Mouse (Mus musculus) spleen, embryonic (tissue): ENCODE measurements around the gene Nck1.

Source experiments
- CTCF ChIA-PET: fragments of 350-600 bp; sonication (Branson Sonifier 250); formaldehyde crosslinking; loops from one replicate; lab custom pipeline; 2022; lab: Charles Lee

Nck1 gene

DNA sequence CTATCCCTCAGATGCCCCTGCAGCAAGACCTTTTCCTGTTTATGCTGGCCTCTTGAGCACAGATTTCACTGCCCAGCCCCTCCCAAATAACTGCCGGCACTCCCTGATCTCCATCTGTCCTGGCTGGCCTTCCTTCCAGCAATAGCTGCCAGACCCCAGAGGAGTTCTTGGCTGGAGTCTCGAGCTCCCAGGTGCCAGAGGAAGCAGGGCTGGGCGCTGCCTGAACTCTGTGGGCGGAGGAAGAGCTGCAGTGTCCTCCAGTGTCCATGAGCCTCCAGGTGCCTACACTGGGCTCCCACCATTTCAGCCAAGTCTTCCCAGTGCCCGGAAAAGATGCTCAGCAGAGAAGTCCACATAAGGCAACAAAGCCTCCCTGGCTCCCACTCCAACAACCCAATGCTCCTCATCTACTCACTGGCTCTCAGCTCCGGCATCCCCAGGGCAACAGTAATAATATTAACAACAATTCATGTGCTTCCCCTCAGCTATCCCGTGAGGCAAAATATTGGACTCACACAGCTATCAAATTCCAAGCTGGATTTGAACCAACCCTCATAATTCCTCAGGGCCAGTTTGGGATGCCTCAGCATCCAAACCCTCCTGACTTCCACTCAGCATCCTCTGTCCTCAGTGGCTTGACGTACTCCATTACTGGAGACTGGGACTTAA is 74.9 kb downstream of the Nck1 start:
- CTCF ChIA-PET: no interaction called here

DNA sequence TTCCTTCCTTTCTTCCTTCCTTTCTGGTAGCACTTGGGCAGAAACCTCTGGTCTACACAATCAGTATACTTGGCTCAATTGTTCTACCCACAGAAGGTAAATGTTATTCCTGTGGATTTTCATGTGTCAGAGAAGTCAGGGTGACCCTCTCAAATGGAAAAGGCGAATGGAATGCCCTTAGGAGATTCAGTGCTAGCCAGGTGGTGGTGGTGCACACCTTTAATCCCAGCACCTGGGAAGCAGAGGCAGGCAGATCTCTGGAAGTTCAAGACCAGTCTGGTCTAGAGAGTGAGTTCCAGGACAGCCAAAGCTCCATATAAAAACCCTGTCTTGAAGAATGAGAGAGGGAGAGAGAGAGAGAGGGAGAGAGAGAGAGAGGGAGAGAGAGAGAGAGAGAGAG is 75.7 kb downstream of the Nck1 start:
- CTCF ChIA-PET: no interaction called here

DNA sequence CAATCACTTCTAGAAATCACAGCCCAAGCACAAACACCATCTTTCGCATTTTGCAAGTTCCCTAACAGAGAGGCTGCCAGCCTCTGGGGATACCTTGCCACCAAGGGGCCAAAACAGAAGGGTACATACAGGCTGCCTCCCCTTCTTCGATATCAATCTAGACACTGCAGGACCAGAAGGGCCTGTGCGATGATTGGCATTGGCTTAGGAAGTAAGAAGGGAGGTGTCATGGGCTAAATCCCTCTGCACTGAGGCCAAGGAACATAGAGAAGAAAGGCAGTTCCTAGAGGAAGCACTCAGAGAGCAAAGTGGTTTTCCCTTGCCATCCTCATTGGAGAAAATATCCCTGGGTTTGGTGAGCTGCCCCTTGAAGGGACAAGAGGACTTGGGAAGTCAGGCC is 76.3 kb downstream of the Nck1 start:
- CTCF ChIA-PET: no interaction called here

DNA sequence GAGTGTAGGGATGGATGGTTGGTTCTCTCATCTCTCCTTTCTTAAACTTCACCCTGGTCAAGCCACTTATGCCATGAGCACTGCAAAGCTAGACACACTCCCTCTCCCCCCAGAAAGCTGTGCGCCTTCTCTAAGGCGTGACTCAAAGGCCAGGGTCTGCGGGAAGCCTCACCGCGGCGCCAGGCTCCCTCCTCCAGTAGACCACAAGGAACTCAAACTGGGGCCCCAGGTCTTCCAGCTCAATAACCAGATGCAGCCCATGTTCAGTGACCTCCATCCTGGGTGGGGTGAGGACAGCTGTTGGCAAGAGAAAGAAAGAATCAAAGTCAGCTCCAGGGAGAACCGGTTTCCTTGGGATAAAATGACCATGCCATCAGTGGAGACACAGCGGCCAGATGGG is 77.8 kb downstream of the Nck1 start:
- CTCF ChIA-PET: no interaction called here

DNA sequence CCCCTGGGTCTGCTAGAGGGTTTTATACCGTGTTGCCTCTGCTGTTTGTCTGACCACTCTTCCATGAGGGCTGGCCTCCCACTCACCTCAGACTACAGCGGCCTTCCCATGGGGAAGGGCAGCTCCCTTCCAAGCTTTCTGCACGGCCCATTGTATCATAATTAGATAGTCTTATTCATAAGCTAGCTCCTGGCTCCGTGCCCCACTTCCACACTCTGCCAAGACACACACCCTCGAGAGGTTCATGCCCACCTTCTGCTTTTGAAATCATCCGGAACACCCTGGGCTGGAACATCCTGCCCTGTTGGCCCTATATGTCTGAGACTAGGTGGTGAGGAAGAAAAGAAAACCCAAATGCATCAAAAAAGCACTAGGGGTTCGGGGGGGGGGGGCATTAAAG is 78.3 kb downstream of the Nck1 start:
- CTCF ChIA-PET: interaction anchor here (0.6 kb wide), 1 partner anchor 8 kb away, joined by 6 read pairs; no protein-coding TSS in a partner anchor

DNA sequence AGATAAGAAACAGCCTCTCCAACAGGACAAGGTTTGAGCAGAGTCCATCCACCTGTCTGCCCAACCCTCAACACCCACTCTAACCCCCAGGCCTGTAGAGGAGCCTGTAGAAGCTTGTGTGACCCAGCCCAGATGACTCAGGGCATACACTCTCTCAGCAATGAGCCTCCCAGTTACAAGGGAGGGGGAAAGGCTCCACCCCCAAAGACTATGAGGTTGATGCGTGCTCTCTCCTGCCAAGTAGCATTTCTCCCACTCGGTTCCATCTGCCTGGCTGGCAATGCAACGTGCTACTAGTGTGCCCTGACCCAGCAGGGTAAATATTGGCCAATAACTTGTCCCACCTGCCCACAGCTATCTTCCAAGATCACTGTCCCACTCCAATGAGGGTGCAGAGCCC is 79.2 kb downstream of the Nck1 start:
- CTCF ChIA-PET: interaction anchor here (0.6 kb wide), 1 partner anchor 9 kb away, joined by 6 read pairs; no protein-coding TSS in a partner anchor

DNA sequence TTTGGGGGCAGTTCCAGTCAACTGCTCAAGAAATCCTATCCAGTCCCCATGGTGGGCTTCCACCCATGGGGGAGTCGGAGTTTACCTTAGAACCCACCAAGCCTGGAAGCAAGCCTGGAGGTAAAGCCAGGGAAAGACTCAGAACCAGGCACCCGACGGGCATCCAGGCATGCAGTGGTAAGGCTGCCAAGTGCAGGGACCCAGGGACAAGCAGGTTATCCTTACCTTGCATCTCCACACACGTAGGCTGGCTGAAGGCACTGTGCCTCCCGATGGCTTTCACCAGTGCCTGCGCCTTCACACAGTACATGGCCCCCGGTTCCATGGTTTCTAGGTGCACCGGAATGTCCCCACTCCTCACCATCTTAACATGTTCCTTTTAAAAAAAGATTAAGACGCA is 79.9 kb downstream of the Nck1 start:
- CTCF ChIA-PET: no interaction called here

GRCm38 (mm10) chr9:100465380-100465779 is 80.6 kb downstream of the Nck1 start:
- CTCF ChIA-PET: no interaction called here

DNA sequence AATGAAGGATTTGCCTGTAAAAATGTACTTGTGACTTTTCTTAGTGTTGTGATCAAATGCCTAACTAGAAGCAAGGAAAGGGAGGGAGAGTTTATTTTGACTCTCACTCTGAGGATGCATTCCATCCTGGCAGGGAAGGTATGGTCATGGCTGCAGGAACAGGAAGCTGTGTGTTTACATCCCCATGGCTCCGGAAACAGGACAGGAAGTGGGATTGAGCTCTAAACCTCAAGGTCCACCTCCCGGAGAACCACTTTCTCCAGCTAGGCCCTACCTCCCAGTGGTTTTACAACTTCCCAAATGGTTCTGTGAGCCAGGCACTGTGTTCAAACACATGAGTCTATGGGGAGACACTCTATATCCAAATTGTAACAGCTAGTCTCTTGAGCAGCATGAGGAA is 82.2 kb downstream of the Nck1 start:
- CTCF ChIA-PET: interaction anchor here (0.6 to 0.7 kb wide), 2 partner anchors 51 to 945 kb away, joined by 4 to 15 read pairs; no protein-coding TSS in a partner anchor

GRCm38 (mm10) chr9:100462098-100462497 is 83.8 kb downstream of the Nck1 start:
- CTCF ChIA-PET: interaction anchor here (0.6 kb wide), 1 partner anchor 675 kb away, joined by 11 read pairs; no protein-coding TSS in a partner anchor

DNA sequence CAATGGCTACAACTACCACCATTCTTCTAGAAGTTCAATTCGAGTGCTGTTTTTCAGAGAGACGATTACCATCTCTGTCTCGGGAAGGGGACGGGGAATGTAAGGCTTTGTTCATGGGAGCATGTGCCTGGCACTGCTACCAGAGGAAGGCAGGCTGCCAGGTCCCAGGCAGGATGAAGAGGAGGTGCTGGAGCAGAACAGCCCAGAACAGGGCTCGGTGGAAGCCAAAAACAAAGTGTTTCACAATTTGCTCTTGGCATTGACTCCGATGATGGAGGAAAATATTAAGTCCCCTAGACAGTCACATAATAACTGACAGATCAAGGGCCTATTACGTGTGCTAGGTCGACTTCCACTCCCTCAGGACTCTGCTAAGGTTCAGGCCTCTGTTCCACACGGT is 84.3 kb downstream of the Nck1 start:
- CTCF ChIA-PET: no interaction called here

DNA sequence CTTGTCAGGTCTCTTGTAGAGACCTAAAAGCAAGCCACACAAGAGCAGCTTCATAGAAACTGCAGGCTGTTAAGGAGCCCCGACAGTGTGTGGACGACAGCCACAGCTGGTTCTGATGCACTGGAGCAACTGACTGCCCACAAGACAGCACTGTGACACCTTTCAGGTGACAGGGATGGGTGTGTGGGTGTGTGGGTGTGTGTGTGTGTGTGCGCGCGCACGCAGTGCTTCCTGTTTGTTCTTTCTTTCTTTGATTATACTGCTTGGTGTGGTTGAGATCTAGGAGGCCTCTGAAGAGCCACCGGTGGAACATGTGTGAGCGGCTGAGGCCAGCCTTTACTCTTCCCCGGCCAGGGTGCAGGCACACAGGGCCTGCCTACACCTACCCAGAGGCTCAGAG is 85.7 kb downstream of the Nck1 start:
- CTCF ChIA-PET: no interaction called here

DNA sequence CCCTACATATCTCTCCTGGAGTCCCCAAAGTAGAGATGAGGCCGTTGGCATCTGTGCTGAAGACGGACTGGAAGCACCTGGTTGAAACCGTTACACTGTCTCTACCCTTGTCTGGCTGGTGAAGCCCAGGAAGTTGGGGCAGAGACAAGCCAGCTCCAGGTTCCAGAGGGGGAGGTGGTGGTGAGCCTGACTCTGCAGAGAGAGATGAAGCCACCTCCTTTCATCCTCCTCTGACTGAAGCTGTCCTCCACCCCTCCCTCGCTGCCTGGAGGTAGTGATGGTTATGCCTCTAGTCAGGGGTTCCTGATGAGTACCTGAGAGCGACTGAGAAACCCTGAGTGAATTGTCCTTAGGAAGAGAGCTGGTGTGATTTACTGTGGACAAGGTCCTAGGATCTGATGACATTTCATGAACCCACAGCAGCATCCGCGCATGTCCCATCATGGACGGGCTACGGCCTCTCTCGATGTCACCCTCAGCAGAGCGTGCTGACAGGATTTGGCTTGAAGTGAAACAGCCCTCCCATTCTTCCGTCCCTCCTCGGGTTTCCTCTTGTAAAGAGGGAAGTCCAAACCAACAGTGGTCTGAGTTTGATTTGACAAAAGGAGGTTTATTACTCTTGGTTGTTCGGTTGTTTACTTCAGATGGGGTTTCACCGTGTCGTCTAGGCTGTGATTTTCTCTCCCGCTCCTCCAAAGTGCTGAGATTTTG is 87.8 kb downstream of the Nck1 start:
- CTCF ChIA-PET: no interaction called here

GRCm38 (mm10) chr9:100454664-100454993 is 91.3 kb downstream of the Nck1 start:
- CTCF ChIA-PET: no interaction called here

GRCm38 (mm10) chr9:100453944-100454663 is 91.8 kb downstream of the Nck1 start:
- CTCF ChIA-PET: no interaction called here

DNA sequence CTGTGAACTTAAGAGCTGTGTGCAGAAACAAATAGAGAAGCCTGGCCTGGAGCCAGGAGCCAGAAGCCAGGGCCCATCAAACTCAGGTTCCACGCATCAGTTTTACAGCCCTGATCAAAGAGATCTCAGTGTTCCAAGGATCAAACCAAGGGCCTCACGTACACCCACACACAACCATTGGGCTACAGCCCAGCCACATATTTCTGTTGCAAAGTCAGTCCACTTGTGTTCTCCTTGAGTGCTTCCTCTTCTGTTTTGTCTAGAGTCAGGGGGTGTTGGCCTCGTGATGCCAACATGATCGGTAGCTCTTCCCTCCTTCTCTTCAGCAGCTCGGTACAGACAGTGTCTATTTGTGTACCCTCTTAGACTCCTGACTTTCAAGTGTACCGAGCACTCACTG is 93.5 kb downstream of the Nck1 start:
- CTCF ChIA-PET: no interaction called here

GRCm38 (mm10) chr9:100446059-100446686 is 99.8 kb downstream of the Nck1 start:
- CTCF ChIA-PET: interaction anchor here (0.7 kb wide), 1 partner anchor 318 kb away, joined by 3 read pairs; no protein-coding TSS in a partner anchor
